Mouse (Mus musculus): ENCODE data around the gene Ncapd2.

The Ncapd2 gene

GRCm38 (mm10) chr6:125145479-125145951 lies 46.0 kb downstream of the Ncapd2 start:
- DNase-seq, result peak; percentile 49 to 53

DNA sequence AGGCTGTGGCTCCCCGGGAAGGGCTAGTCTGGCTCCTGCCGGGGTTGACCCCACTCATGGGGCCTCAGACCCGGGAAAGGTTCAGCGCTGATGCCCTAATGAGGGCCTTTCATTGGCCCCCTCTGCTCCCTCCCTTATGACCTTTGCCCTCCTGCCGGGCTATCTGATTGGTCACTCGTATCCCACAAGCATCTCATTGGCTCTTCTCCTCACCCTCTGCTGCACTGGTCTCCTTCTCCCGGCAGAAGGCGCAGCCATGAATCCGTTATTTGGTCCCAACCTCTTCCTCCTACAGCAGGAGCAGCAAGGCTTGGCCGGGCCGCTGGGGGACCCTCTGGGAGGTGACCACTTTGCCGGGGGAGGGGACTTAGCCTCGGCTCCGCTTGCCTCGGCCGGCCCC lies 46.5 kb downstream of the Ncapd2 start, which contains the start of gene Iffo1:
Gene Iffo1 (plus strand): TSS at position 241 of the 400 bp plus-strand sequence.
- DNase-seq, result peak; percentile 91

DNA sequence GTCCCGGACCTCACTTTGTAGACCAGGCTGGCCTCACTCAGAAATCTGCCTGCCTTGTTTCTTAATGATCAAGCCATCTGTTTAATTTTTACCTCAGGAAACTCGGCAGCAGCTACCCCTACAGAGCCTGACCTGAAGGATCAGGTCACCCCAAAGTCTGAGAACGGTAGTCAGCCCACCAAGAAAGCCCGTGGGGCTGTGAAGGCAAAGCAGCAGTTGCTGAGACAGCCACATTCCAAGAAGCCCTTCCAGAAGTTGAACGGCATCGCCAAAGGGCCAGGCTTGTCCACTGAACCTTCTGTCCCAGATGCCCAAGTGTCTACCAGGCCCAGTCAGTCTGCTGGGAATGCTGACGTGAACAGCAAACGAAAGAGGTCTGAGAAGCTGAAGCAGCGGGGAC lies 47.6 kb downstream of the Ncapd2 start:
- DNase-seq, result no peak

DNA sequence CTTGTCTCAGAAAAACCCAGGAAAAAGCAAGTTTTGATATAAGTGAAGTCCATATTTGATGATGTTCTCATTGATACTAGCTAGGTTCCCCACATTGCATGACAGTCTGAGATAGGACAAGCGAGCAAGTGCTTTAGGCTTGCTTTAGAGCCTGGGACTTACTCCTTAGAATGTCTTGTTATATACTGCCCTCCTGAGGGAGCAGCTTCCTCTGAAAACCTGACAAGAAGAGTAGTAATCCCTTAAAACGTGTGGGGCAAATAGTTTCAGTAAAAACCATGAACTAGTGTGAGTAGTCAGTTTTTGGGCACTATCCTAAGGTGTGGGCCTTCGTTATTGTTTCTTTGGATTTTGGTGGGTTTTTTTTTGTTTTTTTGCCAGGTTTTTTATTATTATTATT lies 48.4 kb downstream of the Ncapd2 start:
- no peak for DNase-seq

DNA sequence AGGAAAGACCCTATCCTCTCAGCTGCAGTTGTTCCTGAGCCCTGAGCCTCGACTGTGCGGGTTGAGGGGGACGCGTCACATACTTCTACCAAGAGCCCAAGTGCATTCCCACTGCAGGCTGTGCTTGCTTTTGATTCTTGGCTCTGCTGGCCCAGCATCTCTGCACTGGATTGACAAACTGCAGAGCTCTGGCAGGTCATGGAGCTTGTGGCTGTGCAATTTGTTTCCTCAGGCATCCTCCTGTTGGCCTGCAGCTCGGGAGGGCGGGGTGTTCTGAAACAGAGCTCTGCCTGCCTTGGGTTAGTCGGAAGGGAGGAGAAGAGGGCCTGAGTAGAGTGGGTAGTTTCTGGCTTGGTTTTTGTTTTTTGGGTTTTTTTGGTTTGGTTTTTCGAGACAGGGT lies 49.1 kb downstream of the Ncapd2 start:
- no peak for DNase-seq

GRCm38 (mm10) chr6:125139747-125140146 lies 51.8 kb downstream of the Ncapd2 start:
- no peak for DNase-seq

- peak; percentile 34 to 48 for DNase-seq
These were observed 54.4 kb downstream of the Ncapd2 start for GRCm38 (mm10) chr6:125137002-125137671.

- no peak for DNase-seq
These were observed 59.0 kb downstream of the Ncapd2 start for GRCm38 (mm10) chr6:125132470-125132869.

- DNase-seq, result peak; percentile 77 to 85
These were observed 60.0 kb downstream of the Ncapd2 start, which contains the start of gene Nop2 for GRCm38 (mm10) chr6:125131302-125132156. Nop2 (plus strand) TSS chr6:125131909.

- no peak for DNase-seq
These were observed 61.6 kb downstream of the Ncapd2 start for GRCm38 (mm10) chr6:125129710-125130402.

DNA sequence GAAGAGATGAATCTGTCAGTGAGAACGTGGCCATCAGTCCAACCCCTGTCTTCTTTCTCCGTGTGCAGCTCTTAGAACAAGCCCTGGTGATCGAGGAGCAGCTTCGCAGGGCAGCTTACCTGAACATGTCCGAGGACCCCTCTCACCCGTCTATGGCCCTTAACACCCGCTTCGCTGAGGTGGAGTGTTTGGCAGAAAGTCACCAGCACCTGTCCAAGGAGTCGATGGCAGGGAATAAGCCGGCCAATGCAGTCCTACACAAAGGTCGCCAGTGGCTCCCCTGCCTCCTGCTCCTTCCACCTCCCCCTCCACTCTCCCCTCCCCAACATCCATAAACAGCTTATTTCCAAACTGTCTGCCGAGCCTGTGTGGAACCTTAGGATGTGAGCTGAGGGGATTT lies 62.8 kb downstream of the Ncapd2 start:
- DNase-seq, result no peak

DNA sequence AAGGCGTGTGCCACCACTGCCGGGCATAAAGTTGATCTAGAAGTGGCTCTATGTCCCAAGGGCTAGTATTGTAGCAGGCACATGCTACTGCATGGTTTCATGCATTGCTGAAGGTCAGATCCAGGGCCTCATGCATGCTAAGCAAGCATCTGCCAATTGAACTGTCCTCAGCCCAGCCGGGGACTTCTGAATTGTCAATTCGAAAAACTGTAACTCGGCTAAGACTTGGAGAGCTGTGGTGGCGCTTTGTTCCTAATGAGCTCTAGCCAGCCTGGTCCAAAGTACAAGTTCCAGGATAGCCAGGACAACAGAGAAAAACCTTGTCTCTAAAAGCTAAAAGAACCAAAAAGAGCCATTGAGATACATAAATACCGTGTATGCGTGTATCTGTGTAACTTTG lies 72.1 kb downstream of the Ncapd2 start:
- no peak for DNase-seq
